Comparison of ENCODE assay signal across 22 mouse cellular contexts in genomic region chr9:43472231-43472630, GRCm38 (mm10).
DNase-seq lines count a peak whose midpoint lies in the region; ATAC-seq and TF ChIP-seq lines count a peak whose summit lies in the region.
"Had no signal": no experiment of that assay in that cellular context is flagged by ENCODE, and none has a peak within 500 bp of the region (broad histone marks: within the 10 kb centered on the region; RNA-seq: fewer than 3 reads in every experiment).

No protein-coding gene starts in this region.

- no peak overlapping the region; the same call in 1 of the 2 replicates for H3K27ac ChIP-seq in forebrain, embryonic 14.5 days (ENCODE audit: low read depth, low read length)
- no peak overlapping the region for H3K27ac ChIP-seq in forebrain, postnatal 0 days (ENCODE audit: low read depth, low read length)
- peak overlapping the region; percentile 15 for H3K27ac ChIP-seq in layer of hippocampus, adult 2 months
- H3K27ac ChIP-seq: heart, adult 2 months; heart, embryonic 10.5 days; heart, embryonic 13.5 days; hindbrain, embryonic 14.5 days had no signal

- peak; percentile 23; the same call in 1 of the 2 replicates for ATAC-seq in forebrain, embryonic 14.5 days
- ATAC-seq in forebrain, postnatal 0 days = no peak
- ATAC-seq: intestine, postnatal 0 days; Patski had no signal

- no peak for TF ChIP-seq POLR2A in brain, embryonic 14.5 days (IDR thresholded peaks at IDR 0.05; ENCODE audit: borderline replicate concordance, extremely low read depth, insufficient read depth, insufficient read length, poor library complexity, severe bottlenecking)

- TF ChIP-seq CTCF in forebrain, postnatal 0 days (IDR thresholded peaks at IDR 0.05; ENCODE audit: low read depth) = no peak
- TF ChIP-seq CTCF in layer of hippocampus, adult 2 months (conservative IDR thresholded peaks at IDR 0.05) = no peak
- no peak for TF ChIP-seq CTCF in brain, embryonic 14.5 days (IDR thresholded peaks at IDR 0.05; ENCODE audit: borderline replicate concordance, extremely low read depth, insufficient read depth, insufficient read length)

- H3K4me1 ChIP-seq in forebrain, embryonic 14.5 days (ENCODE audit: control insufficient read depth, insufficient read depth, low read length) = peaks cover 21% of the 10 kb centered on the region; the same call in 1 of the 2 replicates
- H3K4me1 ChIP-seq in forebrain, postnatal 0 days (ENCODE audit: insufficient read depth) = peaks cover 15% of the 10 kb centered on the region; the same call in 1 of the 2 replicates
- H3K4me1 ChIP-seq: heart, embryonic 13.5 days had no signal

- H3K27me3 ChIP-seq in forebrain, embryonic 14.5 days (replicated peaks; ENCODE audit: control insufficient read depth, insufficient read depth, low read length) = no peaks in the 10 kb centered on the region
- no peaks in the 10 kb centered on the region for H3K27me3 ChIP-seq in forebrain, postnatal 0 days (ENCODE audit: insufficient read depth, low read length)

- no peak overlapping the region for H3K4me2 ChIP-seq in forebrain, embryonic 14.5 days (ENCODE audit: low read length)
- H3K4me2 ChIP-seq in forebrain, postnatal 0 days (ENCODE audit: low read depth) = no peak overlapping the region
- H3K4me2 ChIP-seq: heart, embryonic 13.5 days; hindbrain, embryonic 14.5 days had no signal

- no peaks in the 10 kb centered on the region for H3K36me3 ChIP-seq in forebrain, embryonic 14.5 days (ENCODE audit: control insufficient read depth, insufficient read depth, low read length)
- H3K36me3 ChIP-seq in forebrain, postnatal 0 days (ENCODE audit: insufficient read depth) = no peaks in the 10 kb centered on the region
- H3K36me3 ChIP-seq: heart, embryonic 10.5 days; heart, embryonic 13.5 days had no signal

- no peak overlapping the region for H3K9ac ChIP-seq in forebrain, embryonic 14.5 days (ENCODE audit: low read length)
- H3K9ac ChIP-seq in forebrain, postnatal 0 days = no peak overlapping the region
- H3K9ac ChIP-seq: heart, embryonic 13.5 days; hindbrain, embryonic 14.5 days had no signal

- peak; percentile 9 for DNase-seq in adrenal gland, adult 2 months
- DNase-seq in adrenal gland, adult 8-10 months = no peak
- DNase-seq in forebrain, embryonic 14.5 days (ENCODE audit: low spot score) = peak; percentile 55
- DNase-seq in forebrain, postnatal 0 days = no peak
- DNase-seq in layer of hippocampus, adult 2 months (ENCODE audit: low spot score in 2 of 2) = no peak
- no peak for DNase-seq in layer of hippocampus, postnatal 10 days (ENCODE audit: low spot score in 2 of 2)
- DNase-seq in brain, embryonic 14.5 days (ENCODE audit: low read depth) = peak; percentile 74
- no peak for DNase-seq in Muller cell, postnatal 12 days (ENCODE audit: inconsistent ontology term)
- DNase-seq: adrenal gland, postnatal 25 days; cerebellum, adult 18-20 months; cerebellum, adult 9-10 months; cerebellum, postnatal 14 days; gastrocnemius, postnatal 25 days; heart, adult 2 months; heart, postnatal 14 days; heart, postnatal 4 days; kidney, adult 8-10 months had no signal

- 52% methylated on average over 2 of the region's 2 CpGs for WGBS in forebrain, embryonic 14.5 days
- 55% methylated on average over 2 of the region's 2 CpGs for WGBS in forebrain, postnatal 0 days

- H3K4me3 ChIP-seq in forebrain, embryonic 14.5 days (ENCODE audit: low read depth, low read length) = no peak overlapping the region
- no peak overlapping the region for H3K4me3 ChIP-seq in forebrain, postnatal 0 days (ENCODE audit: low read depth, low read length)
- H3K4me3 ChIP-seq in layer of hippocampus, adult 2 months = no peak overlapping the region
- H3K4me3 ChIP-seq: heart, adult 2 months; heart, embryonic 10.5 days; heart, embryonic 13.5 days had no signal

- no peaks in the 10 kb centered on the region for H3K9me3 ChIP-seq in forebrain, embryonic 14.5 days (replicated peaks; ENCODE audit: control insufficient read depth, low read length)
- H3K9me3 ChIP-seq in forebrain, postnatal 0 days (ENCODE audit: low read length) = no peaks in the 10 kb centered on the region
- H3K9me3 ChIP-seq: heart, embryonic 10.5 days; heart, embryonic 13.5 days had no signal

Comparison
In these comparisons a context has a peak if more than half of its experiments do, and no peak if none do; other contexts are left out.
1. DNase-seq: peak in adrenal gland, adult 2 months (single experiment), forebrain, embryonic 14.5 days (single experiment) and brain, embryonic 14.5 days (single experiment); none in adrenal gland, adult 8-10 months (single experiment), forebrain, postnatal 0 days (single experiment), layer of hippocampus, adult 2 months (0 of 2), layer of hippocampus, postnatal 10 days (0 of 2) and Muller cell, postnatal 12 days (single experiment).